Mouse (Mus musculus): Measurements from ENCODE around the gene Plaur. TPM values are rescaled to one million over a fixed set of nuclear protein-coding genes. Genes with fewer than 3 reads are reported as not detected.
A peak's percentile ranks its signal among the peaks of the same experiment; 100 is the strongest.

The Plaur gene
- total RNA-seq, 1 experiment from 2014 or later = 7.8 TPM

DNA sequence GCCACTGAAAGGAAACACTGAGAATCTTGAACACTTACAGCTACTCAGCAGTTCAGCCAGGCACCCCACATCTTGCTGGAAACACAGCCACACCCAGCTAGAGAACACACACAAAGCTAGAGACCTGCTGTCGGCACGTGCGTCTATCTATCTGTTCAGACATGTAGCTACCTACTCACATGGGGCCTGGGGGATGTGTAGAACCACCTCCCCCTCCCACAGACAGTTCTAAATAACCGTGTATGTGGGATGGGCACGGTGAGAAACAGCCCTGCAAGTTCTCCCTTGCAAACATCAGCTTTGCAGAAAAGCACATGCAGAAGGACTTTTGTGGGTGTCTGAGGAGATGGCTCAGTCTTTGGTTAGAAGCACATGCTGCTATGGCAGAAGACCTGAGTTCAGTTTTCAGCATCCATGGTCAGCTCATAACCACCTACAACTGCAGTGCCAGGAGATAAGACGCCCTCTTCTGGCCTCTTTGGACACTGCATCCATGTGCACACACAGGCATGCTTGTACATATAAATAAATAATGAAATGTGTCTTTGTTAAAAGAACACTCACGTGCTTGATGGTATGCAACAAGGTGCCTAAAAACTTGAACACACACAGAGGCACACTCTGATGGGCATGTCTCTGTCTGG, 15.5 kb upstream of the Plaur start:
- no peak for DNase-seq

DNA sequence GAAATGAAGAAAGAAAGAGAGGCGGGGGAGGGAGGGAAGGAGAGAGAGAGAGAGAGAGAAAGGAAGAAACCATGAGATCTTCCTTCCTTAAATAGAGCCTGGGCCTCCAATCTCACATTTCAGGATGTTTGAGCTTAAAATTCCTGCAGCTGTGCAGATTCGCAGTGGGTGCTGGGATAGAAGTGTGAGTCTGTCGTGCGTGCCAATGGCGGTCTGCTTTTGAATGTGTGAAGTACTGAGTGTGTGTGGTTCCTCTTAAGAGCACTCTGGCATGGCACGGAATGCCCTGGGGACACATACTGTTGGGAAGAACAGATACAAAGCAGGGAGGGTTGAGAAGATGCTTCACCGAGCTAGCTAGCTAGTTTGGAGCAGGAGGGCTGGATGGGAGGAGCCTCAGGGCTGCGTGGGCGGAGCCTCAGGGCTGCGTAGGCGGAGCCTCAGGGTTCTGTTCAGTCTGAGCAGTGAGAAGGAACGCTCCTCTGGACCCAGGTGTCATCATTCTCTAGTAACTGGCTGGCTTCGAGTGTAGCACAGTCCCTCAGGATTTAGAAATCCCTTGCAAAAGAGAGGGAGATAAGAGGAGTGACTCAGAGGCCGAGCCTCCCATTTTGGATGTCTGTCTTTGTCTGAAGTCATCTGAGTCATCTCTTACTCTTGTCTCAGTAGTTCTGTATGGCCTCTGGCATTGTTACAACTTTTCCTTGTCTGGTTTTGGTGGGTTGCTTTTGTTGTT, 13.3 kb upstream of the Plaur start:
- DNase-seq = no peak

DNA sequence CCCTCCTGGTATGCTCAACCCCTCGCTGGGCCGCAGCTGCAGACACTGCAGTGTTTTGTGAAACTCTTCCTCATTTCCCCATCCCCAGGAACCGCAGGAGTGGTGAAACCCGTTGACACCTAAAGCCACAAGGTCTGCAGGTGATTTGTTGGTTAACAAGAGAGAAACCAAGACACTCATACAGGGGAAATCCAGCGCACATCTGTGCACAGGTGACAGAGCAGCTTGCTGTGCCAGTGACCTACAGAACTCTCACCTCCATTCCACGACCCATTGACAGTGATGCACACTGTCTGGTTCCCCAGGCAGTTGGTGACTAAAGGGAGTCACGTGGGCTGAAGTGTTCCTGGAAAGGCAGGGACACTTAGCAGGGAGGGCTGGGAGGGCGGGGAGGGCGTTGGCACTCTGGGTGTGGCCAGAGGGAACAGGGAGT, 11.7 kb upstream of the Plaur start:
- no peak for DNase-seq

DNA sequence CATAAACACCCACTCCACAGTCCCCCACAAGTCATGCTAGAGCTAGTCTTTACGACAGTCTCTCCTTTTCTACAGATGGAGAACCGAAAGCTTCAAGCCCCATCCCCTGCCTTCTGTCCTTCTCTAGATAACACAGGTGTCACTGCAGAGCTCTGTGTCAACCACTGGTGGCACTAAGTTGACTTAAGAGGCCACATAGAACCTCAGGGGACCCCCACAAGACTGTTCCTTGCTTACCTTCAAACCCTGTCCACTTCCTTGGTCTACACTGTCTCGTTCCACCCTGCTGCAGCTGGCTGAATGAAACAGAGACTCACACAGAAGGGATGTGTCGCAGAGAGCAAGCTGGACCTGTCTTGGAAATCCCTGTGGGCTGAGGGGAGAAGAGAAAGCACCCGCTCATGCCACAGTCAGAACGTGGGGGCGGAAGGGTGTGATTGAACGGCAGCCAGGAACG, 10.4 kb upstream of the Plaur start, which contains the start of gene Irgc1:
TSS of gene Irgc1 (minus strand) at position 443 of the 457 bp plus-strand sequence.
- DNase-seq = no peak

DNA sequence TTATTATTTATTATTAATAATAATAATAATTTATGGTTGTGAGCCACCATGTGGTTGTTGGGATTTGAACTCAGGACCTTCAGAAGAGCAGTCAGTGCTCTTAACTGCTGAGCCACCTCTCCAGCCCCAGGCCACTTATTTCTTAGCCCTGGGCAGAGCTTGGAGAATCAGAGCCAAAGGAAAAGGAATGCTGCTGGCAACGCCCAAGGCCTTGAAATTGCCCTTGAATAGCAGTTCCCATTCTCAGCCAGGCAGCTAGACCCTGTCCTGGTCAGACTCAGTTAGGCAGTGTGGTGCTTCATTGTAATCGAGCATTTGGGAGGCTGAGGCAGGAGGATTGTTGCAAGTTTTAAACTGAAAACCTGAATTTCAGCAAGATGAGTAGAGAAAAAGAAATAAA, 8.1 kb upstream of the Plaur start:
- DNase-seq = no peak

DNA sequence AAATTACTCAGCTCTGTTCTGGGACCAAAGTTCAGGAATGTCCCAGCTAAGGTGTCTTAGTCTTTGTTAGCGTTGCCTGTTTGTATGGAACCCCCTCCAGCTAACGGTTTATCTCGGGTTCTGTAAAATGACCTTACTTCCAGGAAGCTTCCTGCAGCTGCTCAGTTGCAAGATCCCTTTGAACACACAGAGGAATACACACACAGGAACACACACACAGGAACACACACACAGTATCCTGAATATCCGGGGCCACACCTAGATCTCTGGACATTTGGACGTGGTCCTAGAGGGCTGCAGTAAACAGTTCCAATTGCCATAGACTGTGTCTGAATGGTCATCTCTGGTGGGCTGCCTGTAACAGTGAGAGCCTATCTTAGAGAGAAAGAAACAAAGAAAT, 6.6 kb upstream of the Plaur start:
- no peak for DNase-seq

DNA sequence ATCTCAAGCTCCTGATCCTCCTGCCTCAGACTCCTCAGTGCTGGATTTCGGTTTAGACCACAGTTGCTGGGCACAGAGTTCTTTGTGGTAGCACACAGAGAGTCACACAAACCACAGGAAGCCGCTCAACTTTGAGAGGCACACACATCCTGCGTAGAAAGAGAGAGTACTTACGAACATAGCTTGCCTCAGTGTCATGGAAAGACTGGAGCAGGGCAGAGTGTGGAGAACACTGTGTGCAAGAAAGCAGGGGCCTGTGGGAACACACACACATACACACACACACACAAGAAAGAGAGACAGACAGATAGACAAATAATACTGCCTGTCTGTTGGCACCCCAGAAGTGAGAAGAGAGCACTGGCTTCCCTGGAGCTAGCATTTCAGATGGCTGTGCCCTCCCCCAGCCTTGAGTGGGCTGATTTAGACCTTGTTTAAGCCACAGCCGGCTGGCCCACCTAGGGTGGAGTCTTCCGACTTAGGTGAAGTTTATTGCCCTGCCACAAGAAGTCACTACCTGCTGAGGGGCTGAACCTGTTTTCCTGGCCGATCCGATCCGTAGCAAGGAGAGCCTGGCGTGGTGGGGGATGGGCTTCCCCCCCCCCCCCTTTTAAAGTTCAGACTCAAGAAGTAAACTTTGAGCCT, 4.4 kb upstream of the Plaur start:
- DNase-seq = no peak

DNA sequence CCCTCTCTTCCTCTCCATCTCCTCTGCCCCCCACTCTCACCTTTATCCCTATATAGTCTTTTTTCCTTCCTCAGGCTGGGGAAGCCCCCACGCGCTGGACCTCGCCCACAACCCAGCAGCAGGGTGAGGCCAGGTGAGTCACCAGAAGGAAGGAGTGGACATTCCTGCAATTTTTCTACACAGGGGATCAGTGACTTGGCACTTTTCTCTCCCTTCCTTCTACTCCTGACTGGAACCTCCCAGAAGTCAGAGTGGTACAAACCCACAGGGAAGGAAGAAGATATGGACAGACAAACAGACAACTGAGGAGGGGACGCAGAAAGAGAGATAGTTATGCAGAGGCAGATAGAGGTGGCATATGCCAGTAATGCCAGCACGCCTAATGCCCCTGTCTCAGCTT, 2.8 kb upstream of the Plaur start:
- DNase-seq = no peak

DNA sequence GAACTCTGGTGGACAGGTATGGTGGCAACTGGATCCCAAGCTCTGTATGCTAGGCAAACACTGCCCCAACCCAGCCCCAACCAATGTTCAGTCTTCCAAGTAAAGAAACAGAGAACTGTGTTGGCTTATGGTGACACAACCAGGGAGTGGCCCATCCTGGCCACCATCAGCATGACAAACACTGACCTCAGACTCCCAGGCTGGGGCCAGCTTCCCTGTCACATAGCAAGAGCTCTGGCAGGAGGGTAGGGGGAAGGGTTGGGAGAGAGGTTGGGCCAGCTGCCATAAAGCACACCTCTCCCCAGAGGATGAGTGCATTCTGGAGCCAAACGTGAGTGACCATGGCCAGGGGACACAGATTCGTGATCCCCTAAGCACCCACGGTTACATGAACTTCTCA, 2.4 kb upstream of the Plaur start:
- no peak for DNase-seq

DNA sequence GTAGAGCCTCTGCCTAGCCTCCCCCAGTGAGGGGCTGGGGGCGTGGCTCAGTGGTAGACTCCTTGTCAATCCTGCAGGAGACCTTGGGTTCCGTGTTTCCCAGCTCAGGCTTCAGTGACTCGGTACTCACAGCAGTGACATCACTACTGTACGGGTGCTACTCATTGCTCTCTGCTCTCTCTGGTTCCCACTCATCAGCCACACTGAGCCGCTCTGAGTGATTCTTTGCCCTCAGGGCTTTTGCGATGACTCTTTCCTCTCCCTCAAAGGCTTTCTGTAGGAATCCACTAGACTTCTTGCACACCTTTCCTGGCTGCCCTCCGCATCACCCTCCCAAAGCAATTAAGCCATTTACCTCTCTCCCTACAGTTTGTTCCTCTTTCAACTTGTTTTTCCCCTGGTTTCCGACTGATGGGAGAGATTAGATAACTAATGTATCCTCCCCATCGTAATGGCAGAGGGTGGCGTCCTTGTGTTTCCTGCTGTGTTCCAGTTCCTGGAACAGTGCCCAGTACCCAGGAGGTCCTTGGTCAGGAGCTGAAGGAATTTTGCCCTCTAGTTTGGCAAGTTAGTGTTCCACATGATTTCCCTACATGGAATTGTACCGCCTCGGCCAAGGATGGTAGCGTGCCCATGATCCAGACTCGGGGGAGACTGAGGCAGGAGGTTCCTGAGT, 770 bp upstream of the Plaur start:
- DNase-seq = peak; percentile 43

DNA sequence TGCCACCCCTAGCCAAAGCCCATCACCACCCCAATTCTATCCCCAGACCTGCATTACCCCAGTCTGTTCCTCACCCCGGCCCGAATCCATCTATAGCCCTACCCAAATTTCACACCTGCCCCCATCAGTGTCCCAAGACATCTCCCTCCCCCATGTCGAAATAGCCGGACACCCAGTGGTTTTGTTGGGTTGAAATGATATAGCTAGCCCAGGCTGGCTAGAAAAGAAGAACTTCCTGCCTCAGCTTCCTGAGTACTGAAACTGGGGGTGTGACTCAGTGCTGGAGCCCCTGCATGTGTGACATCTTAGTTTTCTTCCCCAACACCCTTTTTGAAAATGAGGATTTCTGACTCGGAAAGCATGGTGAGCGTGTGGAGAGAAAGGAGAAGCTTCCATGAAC, 4.6 kb downstream of the Plaur start:
- no peak for DNase-seq

DNA sequence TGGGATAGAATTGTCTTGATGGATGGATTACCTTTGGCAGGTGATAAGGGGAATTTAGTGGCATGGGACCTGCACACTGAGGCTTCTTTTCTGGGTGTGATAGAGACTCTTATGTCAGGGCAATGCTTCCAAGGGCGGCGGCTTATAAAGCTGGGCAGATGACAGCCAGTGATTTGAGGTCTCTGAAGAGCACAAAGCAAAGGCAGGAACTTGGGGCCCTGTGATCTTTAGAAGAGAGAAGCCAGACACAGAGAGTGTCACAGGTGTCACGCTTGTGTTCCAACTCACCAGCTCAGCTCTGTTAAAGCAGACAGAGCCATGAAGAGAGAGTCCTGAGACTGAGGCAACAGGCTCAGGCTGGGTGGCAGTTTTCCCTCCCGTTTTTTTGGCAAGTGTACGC, 5.6 kb downstream of the Plaur start:
- DNase-seq = no peak

DNA sequence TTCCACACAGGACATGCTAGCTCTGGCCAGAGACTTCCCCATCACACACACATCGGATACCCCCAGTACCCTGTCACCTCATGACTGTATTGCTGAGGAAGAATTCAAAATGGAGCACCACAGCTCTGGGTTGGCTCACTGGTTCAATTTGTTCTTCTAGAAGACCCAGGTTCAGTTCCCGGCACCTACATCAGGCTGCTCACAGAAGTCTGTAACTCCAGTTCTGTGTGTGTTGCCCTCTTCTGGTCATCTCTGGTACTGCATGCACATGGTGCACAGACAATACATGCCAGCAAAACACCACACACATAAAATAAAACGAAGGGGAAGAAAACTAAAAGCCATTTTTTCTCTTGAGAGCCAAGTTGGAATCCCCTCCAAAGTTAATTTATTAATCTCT, 6.8 kb downstream of the Plaur start:
- DNase-seq = no peak

DNA sequence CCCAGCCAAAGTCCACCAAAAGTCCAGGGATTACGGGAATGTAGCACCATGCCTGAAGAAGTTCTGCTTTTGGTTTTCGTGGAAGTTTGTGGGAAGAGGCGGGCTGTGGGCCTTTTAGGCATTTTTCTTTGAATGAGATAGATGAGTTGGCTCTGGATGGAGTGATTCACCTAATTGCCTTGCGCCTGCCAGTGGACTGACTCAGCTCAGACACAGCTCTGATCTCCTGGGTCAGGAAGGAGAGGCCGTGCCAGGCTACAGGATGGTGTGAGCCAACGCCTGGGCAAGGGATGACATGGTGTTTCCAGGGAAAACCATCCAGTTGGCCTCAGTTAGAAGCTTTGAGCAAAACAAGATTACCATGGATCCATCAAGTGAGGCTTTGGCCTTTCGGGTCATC, 8.1 kb downstream of the Plaur start:
- peak; percentile 73 for DNase-seq

DNA sequence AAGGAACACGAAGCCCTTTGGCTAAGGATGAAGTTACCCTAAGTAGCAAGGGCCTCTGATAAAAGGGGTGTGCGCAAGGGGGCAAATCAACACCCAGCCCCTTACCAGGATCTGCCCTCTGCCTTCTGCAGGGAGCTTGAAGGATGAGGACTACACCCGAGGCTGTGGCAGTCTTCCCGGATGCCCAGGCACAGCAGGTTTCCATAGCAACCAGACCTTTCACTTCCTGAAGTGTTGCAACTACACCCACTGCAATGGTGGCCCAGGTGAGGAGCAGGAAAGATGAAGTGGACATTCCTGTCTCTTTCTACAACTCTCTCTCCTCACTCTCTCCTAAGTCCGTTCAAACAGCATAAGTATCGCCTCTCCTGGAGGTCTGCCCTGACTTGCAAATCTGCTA, 10.2 kb downstream of the Plaur start:
- DNase-seq = no peak

DNA sequence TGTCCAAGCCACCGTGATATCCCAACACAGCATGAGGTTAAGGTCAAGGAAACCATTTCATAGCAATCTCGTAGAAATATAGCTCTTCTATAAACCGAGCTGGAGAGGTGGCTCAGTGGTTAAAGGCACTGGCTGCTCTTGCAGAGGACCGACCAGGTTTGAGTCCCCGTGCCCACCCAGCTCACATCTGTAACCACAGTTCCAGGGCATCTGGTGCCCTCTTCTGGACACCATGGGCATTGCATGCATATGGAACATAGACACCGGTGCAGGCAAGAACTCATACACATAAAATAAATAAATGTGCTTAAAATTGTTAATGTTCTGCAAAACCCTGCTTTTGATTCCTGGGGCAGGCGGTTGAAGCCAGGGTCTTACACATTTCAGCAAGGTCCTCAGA, 10.7 kb downstream of the Plaur start:
- DNase-seq = no peak

DNA sequence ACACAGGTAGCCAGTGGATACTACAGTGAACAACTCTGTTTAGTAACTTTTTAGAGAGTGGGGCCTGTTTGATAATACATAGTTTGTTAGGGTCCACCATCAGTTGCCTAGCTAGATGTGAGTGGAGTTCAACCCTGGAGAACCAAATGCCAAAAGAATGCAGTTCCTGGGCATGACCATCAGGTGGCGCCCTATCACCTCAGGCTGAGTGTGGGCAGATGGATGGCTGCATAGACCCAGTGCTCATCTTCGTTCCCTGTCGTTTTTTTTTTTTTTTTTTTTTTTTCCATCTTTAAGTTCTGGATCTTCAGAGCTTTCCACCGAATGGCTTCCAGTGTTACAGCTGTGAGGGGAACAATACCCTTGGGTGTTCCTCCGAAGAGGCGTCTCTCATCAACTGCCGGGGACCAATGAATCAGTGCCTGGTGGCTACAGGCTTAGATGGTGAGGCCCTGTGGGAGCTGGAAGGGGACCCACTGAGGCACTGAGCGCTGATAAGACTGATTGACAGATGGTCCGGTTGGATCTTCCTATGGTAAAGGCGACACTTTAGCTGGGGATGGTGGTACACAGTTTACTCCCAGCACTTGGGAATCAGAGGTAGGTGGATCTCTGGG, 11.7 kb downstream of the Plaur start:
- peak; percentile 70 for DNase-seq

DNA sequence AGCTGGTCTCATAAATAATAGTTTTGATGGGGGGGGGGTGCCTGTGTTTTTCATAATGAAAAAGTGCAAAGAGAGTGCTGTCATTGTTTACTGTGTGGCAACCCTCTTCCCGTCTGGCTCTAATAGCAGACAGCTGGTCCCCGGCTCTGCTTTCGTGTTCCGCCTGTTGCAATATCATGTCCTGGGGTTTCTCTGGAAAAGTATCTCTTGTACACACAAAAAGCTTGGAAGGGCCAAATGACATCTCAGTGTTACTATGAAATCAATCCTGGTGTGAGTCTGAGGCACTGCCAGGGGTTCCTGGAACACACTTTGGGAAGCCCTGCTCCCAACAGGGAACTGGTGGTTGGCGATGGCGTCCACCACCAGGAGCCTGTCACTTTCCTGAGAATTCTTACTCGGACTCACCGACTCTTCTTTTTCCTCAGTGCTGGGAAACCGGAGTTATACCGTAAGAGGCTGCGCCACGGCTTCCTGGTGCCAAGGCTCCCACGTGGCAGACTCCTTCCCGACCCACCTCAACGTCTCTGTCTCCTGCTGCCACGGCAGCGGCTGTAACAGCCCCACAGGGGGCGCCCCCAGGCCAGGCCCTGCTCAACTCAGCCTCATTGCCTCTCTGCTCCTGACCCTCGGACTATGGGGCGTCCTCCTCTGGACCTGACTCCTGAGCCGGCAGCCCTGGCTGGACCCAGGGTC, 12.7 kb downstream of the Plaur start:
- no peak for DNase-seq

DNA sequence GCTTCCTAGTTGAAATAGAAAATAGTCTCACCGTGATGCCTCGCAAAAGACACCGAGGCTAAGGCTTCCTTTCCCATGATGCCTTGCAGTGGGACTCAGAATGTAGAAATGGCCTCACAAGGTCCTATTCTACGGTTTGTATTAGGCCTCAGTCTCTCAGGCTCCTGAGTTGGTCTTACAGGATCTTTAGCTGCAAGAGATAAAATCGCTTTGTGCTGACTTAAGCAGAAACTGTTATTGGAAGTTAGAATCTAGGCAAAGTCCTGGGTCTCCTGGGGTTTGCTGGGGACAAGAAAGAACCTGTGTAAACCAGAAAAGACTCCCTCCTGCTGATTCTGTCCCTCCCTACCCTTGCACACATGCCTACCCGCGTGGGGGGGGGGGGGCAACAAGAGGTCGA, 14.1 kb downstream of the Plaur start:
- DNase-seq = no peak

DNA sequence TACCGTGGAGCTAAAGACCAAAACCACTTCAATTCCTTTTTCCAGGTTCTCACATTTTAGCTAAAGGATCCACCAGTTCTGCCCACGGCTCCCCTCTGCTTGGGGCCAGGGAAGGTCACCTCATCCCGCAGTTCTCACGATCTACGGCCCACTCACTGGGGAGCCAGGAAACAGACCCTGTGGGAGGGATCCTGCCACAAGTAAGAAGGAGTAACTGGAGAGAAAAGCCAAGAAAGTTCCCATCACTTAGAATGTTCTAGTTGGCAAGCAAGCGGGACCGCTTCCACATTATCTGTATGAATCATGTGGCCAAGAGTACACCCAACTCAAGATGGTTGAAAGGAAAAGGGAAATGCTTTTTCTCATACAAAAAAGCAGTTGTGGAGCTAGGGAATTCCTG, 14.6 kb downstream of the Plaur start:
- no peak for DNase-seq

DNA sequence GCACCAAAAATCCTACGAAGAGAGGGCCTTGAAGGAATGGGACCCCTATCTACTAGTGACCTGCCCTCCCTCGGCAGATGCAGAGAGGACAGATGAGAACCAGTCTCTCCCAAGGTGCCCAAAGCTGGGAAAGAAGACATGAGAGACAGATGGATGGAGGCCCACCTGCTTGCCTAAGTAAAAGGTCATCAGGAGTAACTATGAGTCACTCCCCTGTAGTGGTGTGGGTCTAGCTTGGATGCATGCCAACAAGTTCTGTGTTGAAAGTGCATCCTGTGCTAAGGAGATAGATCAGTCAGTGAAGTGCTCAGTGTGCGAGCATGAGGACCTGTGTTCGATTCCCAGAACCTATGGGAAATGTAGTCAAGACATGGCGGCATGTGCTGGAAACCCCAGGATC, 16.6 kb downstream of the Plaur start:
- DNase-seq = no peak

DNA sequence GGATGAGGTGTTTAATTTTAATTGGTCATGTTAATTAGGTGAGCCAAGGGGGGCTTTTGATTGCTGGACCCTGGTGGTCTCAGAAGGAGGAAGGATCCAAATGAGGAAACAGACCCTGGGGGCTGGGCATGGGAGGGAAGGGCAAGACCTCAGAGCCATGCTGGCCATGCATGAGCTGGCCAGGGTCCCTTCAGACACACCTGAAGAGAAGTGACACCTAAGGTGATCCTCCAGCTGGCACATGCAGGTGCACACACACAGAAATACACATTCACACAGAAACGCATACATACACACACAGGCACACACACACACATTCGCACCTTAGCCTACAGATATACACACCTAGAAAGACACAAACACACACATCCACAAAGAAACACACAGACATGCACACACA, 17.4 kb downstream of the Plaur start:
- no peak for DNase-seq
